Mouse (Mus musculus): ENCODE data around the gene Gm42417. TPM values are rescaled to one million over a fixed set of nuclear protein-coding genes. Genes with fewer than 3 reads are reported as not detected.
A peak's percentile ranks its signal among the peaks of the same experiment; 100 is the strongest.

The Gm42417 gene
- polyA plus RNA-seq, 1 experiment from 2014 or later: 0.33 TPM

GRCm38 (mm10) chr1:36551904-36552303, 12.7 kb upstream of the Gm42417 start:
- Histone ChIP-seq H3K4me1 (peaks cover 57% of the 10 kb centered on the region), H3K27ac (no peak overlapping the region), H3K36me3 (peaks cover 77% of the 10 kb centered on the region), H3K4me3 (no peak overlapping the region), H3K4me2 (replicated peaks) (no peak overlapping the region), H3K27me3 (no peaks in the 10 kb centered on the region), H3K9ac (no peak overlapping the region), H3K9me3 (no peaks in the 10 kb centered on the region)
- no peak for ATAC-seq (ENCODE audit: low FRiP score, low read depth)
- WGBS: 88% methylated on average over 17 of the region's 17 CpGs

GRCm38 (mm10) chr1:36550075-36550863, 11.0 kb upstream of the Gm42417 start:
- H3K4me1 ChIP-seq: peaks cover 63% of the 10 kb centered on the region
- H3K27ac ChIP-seq: no peak overlapping the region

DNA sequence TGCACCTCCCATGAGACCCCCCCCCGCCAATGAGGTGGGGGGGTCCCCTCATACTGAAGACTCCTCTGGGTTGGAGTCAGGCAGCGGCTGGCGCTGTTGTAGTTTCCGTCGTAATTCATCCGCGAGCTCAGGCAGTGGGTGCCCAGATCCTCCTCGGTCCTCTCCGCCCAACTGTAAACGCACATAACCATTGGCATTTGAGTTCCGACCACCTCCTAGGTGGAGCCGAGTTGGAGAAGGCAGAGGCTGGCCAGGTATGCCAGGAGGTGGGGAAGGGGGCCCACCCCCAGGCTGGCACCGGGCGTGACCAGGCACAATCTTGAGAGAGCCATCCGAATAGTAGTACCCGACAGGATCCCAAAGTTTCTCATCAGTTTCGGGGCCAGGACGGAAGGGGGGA, 10.3 kb upstream of the Gm42417 start:
- peak overlapping the region; percentile 27 for H3K4me2 ChIP-seq (replicated peaks)
- WGBS: 75% methylated on average over 18 of the region's 18 CpGs
- H3K27me3 ChIP-seq: no peaks in the 10 kb centered on the region
- H3K9ac ChIP-seq: peak overlapping the region; percentile 35; the same call in 1 of the 2 replicates
- H3K9me3 ChIP-seq: no peaks in the 10 kb centered on the region
- peak overlapping the region; percentile 52; the same call in 1 of the 2 replicates for H3K27ac ChIP-seq
- H3K36me3 ChIP-seq: peaks cover 66% of the 10 kb centered on the region
- H3K4me1 ChIP-seq: peaks cover 55% of the 10 kb centered on the region
- ATAC-seq (ENCODE audit: low FRiP score, low read depth): no peak
- H3K4me3 ChIP-seq: no peak overlapping the region

More at GRCm38 (mm10) chr1:36550075-36550863, 11.0 kb upstream of the Gm42417 start:
- no peaks in the 10 kb centered on the region for H3K27me3 ChIP-seq
- H3K9ac ChIP-seq: no peak overlapping the region
- no peak overlapping the region for H3K4me3 ChIP-seq
- H3K36me3 ChIP-seq: peaks cover 74% of the 10 kb centered on the region
- H3K4me2 ChIP-seq (replicated peaks): no peak overlapping the region
- no peaks in the 10 kb centered on the region for H3K9me3 ChIP-seq
- WGBS: 77% methylated on average over 20 of the region's 20 CpGs
- no peak for ATAC-seq (ENCODE audit: low FRiP score, low read depth)

- no peaks in the 10 kb centered on the region for H3K9me3 ChIP-seq
Measured at GRCm38 (mm10) chr1:36548771-36549170, 9.5 kb upstream of the Gm42417 start.

GRCm38 (mm10) chr1:36547981-36548598, 8.9 kb upstream of the Gm42417 start:
- no peak overlapping the region for H3K4me3 ChIP-seq
- no peaks in the 10 kb centered on the region for H3K27me3 ChIP-seq
- peaks cover 53% of the 10 kb centered on the region for H3K4me1 ChIP-seq
- H3K27ac ChIP-seq: peak overlapping the region; percentile 74; the same call in 1 of the 2 replicates
- H3K9me3 ChIP-seq: no peaks in the 10 kb centered on the region
- H3K9ac ChIP-seq: peak overlapping the region; percentile 45; the same call in 1 of the 2 replicates
- peak overlapping the region; percentile 41; the same call in 1 of the 2 replicates for H3K4me2 ChIP-seq (replicated peaks)
- H3K36me3 ChIP-seq: peaks cover 55% of the 10 kb centered on the region
- 27% methylated on average over 9 of the region's 9 CpGs for WGBS
- no peak for ATAC-seq (ENCODE audit: low FRiP score, low read depth)

More at GRCm38 (mm10) chr1:36548771-36549170, 9.5 kb upstream of the Gm42417 start:
- Histone ChIP-seq H3K4me3 (no peak overlapping the region), H3K27ac (peak overlapping the region; percentile 52; the same call in 1 of the 2 replicates), H3K4me2 (replicated peaks) (peak overlapping the region; percentile 27), H3K36me3 (peaks cover 62% of the 10 kb centered on the region), H3K9ac (peak overlapping the region; percentile 35; the same call in 1 of the 2 replicates), H3K27me3 (no peaks in the 10 kb centered on the region), H3K4me1 (peaks cover 53% of the 10 kb centered on the region)
- WGBS: 41% methylated on average over 8 of the region's 8 CpGs
- no peak for ATAC-seq (ENCODE audit: low FRiP score, low read depth)

DNA sequence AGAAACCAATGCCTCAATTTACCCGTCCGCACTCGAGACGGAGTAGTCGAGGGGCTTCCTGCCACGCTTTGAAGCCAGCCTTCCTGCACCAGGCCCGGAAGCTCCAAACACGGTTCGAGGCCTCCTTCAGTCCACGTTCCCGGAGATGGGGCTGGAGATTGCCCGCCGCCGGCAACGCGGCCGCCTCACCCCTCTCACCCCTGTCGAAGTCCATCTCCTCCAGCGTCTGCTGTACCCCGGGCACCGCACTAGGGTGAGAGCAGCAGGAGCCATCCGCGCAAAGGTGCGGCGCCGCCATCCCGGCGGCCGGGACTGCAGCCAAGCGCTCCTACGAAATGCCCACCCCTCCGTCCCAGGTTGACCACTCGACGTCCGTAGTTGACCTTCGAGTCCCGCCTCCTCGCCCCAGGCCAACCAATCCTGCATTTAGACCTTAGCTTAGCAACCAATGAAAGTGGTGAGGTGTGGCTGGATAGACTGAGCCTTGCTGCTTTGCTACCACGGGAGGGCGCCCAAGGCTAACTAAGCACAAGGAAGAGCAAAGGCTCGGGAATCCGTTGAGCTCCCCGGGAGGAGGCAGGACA, 7.8 kb upstream of the Gm42417 start, which contains the start of gene Ankrd39:
TSS of gene Ankrd39 (minus strand) at position 558 of the 584 bp plus-strand sequence.
- Histone ChIP-seq H3K27ac (peak within 1 kb of the TSS; percentile 85), H3K9ac (peak within 1 kb of the TSS; percentile 81), H3K4me2 (replicated peaks) (peak within 1 kb of the TSS; percentile 81), H3K36me3 (peaks cover 53% of the 10 kb centered on the region), H3K4me1 (peaks cover 53% of the 10 kb centered on the region), H3K27me3 (no peaks in the 10 kb centered on the region), H3K4me3 (peak within 1 kb of the TSS; percentile 68), H3K9me3 (no peaks in the 10 kb centered on the region)
- under 1% methylated on average over 43 of the region's 43 CpGs for WGBS
- peak; percentile 96 for ATAC-seq (ENCODE audit: low FRiP score, low read depth)

DNA sequence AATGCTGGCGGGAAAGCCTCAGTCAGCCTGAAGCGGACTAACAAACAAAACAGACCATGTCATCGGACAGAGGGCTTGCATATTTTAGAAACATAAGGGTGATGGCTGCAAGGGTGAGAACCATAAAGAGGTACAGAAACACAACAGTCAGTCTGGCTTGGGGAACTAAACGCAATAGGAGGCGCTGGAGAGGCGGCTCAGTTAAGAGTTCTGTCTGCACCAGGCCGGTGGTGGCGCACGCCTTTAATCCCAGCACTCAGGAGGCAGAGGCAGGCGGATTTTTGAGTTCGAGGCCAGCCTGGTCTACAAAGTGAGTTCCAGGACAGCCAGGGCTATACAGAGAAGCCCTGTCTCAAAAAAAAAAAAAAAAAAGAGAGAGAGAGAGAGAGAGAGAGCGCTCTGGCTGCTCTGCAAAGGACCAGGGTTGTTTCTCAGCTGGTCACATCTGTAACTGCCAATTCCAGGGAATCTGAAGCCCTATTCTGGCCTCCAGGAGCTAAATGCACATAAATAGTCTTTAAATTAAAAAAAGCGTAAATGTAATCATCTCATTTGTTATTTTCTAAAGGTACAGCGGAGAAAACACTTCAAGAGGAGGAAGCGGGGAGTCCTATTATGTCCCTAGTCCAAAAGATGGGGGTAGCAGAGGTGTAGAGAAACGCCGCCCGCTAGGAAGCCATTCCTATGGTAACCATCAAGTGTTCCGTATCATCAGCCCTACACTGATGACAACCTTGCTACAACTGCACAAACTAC, 6.8 kb upstream of the Gm42417 start:
- Histone ChIP-seq H3K27me3 (no peaks in the 10 kb centered on the region), H3K9ac (peak overlapping the region; percentile 81), H3K4me2 (replicated peaks) (peak overlapping the region; percentile 81), H3K36me3 (peaks cover 52% of the 10 kb centered on the region), H3K4me3 (peak overlapping the region; percentile 68), H3K9me3 (no peaks in the 10 kb centered on the region), H3K27ac (peak overlapping the region; percentile 48; the same call in 1 of the 2 replicates), H3K4me1 (peaks cover 53% of the 10 kb centered on the region)
- WGBS: 70% methylated on average over 19 of the region's 19 CpGs
- no peak for ATAC-seq (ENCODE audit: low FRiP score, low read depth)

DNA sequence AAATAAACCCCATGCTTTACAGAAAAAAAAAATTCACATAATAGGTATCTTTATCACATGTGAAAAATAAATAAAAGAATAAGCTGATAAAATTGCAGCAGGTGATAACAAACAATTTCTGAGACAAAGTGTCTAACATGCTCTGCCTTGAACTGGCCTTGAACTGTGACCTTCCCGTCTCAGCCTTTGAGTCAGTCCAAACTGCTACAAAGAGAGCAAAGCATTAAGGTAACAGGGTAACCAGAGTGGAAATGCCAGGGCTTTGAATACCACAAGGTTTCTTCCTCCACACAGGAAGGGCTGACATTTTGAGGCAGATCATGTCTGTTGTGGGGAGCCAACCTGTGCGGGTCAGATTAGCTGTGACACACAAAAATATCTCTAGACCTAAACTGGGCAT, 6.2 kb upstream of the Gm42417 start:
- Histone ChIP-seq H3K27me3 (no peaks in the 10 kb centered on the region), H3K36me3 (peaks cover 52% of the 10 kb centered on the region), H3K9ac (no peak overlapping the region), H3K4me3 (no peak overlapping the region), H3K4me1 (peaks cover 51% of the 10 kb centered on the region), H3K4me2 (replicated peaks) (no peak overlapping the region), H3K9me3 (no peaks in the 10 kb centered on the region), H3K27ac (no peak overlapping the region)
- no peak for ATAC-seq (ENCODE audit: low FRiP score, low read depth)
- WGBS: 85% methylated on average over 2 of the region's 2 CpGs

- Histone ChIP-seq H3K27me3 (no peaks in the 10 kb centered on the region), H3K27ac (no peak overlapping the region), H3K9me3 (no peaks in the 10 kb centered on the region), H3K9ac (no peak overlapping the region), H3K4me1 (peaks cover 27% of the 10 kb centered on the region), H3K4me2 (replicated peaks) (no peak overlapping the region), H3K36me3 (peaks cover 47% of the 10 kb centered on the region), H3K4me3 (no peak overlapping the region)
- no peak for ATAC-seq (ENCODE audit: low FRiP score, low read depth)
- WGBS: 86% methylated on average over 9 of the region's 9 CpGs
Measured at GRCm38 (mm10) chr1:36542925-36543324, 3.7 kb upstream of the Gm42417 start.

DNA sequence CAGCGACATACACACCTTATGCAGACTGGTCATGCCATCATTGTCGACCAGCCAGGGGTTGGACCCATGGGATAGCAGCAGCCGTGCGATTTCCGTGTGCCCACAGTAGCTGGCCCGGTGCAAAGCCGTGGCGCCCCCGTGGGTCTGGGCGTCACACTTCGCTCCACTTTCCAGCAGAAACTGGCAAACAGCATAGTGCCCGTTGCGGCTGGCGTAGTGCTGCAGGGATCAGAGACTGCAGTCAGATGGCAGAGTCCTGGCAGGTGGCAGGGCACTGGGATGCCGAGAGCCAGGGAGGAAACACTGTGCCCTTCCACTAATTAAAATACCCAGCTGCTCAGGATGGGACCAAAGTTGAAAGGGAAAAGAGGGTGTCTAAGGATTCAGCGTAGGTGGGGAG, 2.6 kb upstream of the Gm42417 start:
- H3K36me3 ChIP-seq: peaks cover 51% of the 10 kb centered on the region
- no peak for ATAC-seq (ENCODE audit: low FRiP score, low read depth)
- no peak overlapping the region for H3K4me3 ChIP-seq
- 97% methylated on average over 16 of the region's 16 CpGs for WGBS
- H3K4me2 ChIP-seq (replicated peaks): no peak overlapping the region
- H3K4me1 ChIP-seq: peaks cover 20% of the 10 kb centered on the region
- no peaks in the 10 kb centered on the region for H3K9me3 ChIP-seq
- no peak overlapping the region for H3K27ac ChIP-seq
- H3K27me3 ChIP-seq: no peaks in the 10 kb centered on the region
- H3K9ac ChIP-seq: no peak overlapping the region

GRCm38 (mm10) chr1:36540807-36541206, 1.6 kb upstream of the Gm42417 start:
- Histone ChIP-seq H3K9ac (no peak overlapping the region), H3K9me3 (no peaks in the 10 kb centered on the region), H3K4me3 (no peak overlapping the region), H3K36me3 (peaks cover 59% of the 10 kb centered on the region), H3K27me3 (no peaks in the 10 kb centered on the region), H3K4me1 (peaks cover 13% of the 10 kb centered on the region), H3K4me2 (replicated peaks) (no peak overlapping the region), H3K27ac (peak overlapping the region; percentile 10; the same call in 1 of the 2 replicates)
- 93% methylated on average over 12 of the region's 12 CpGs for WGBS
- ATAC-seq (ENCODE audit: low FRiP score, low read depth): no peak

Measured in limb, embryonic 13.5 days (tissue).